30 mouse cellular contexts compared by ENCODE assay signal in the genomic region with DNA sequence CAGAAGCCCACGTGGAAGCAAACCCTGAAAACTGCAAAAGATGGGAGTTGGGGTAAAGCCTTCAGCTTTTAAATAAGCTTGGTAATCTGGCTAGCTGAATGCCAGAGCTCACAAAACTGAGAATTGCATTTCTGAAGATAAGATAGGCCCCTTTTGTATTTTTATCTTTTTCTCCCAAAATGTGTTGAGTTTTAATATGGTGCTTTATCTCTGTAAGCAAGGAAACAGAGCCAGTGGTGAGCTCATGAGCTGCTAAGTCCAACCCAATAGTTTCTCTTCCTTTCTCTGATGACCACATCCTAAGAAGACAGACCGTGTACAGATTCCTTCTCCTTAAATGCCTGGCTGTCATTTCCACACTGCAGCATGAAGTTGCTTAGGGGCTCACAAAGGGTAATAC.
DNase-seq lines count a peak whose midpoint lies in the region; ATAC-seq and TF ChIP-seq lines count a peak whose summit lies in the region.
"Had no signal": no experiment of that assay in that cellular context is flagged by ENCODE, and none has a peak within 500 bp of the region (broad histone marks: within the 10 kb centered on the region; RNA-seq: fewer than 3 reads in every experiment).

No protein-coding gene starts in this region.

- ATAC-seq in granulocyte monocyte progenitor cell, adult 5-6 weeks (replicated peaks; ENCODE audit: poor library complexity, severe bottlenecking) = peak; percentile 81
- ATAC-seq in stomach, postnatal 0 days (ENCODE audit: low FRiP score, low TSS enrichment) = no peak
- ATAC-seq: forebrain, embryonic 16.5 days; intestine, embryonic 16.5 days; midbrain, embryonic 15.5 days; Patski had no signal

- no peak for TF ChIP-seq POLR2A in MEL (IDR thresholded peaks at IDR 0.05; ENCODE audit: control insufficient read depth in 1 of 2, insufficient read depth in 1 of 2, low read depth in 1 of 2, low read length in 2 of 2, poor library complexity in 1 of 2)

- no peak overlapping the region for H3K4me3 ChIP-seq in heart, embryonic 10.5 days
- H3K4me3 ChIP-seq in MEL (ENCODE audit: control insufficient read depth in 1 of 2, insufficient read depth in 1 of 2, low read depth in 2 of 2, low read length in 2 of 2) = no peak overlapping the region
- no peak overlapping the region for H3K4me3 ChIP-seq in stomach, postnatal 0 days (ENCODE audit: low read depth, low read length)
- H3K4me3 ChIP-seq: embryonic facial prominence, embryonic 13.5 days; forebrain, embryonic 10.5 days; heart, adult 2 months; hindbrain, embryonic 13.5 days; limb, embryonic 12.5 days; liver, embryonic 15.5 days; midbrain, embryonic 15.5 days; neural tube, embryonic 15.5 days; stomach, embryonic 15.5 days had no signal

- TF ChIP-seq CTCF in MEL (IDR thresholded peaks at IDR 0.05 in 2 of 3, conservative IDR thresholded peaks at IDR 0.05 in 1 of 3; ENCODE audit: control insufficient read depth in 1 of 3, insufficient read depth in 1 of 3, low read depth in 2 of 3, low read length in 3 of 3, poor library complexity in 1 of 3, severe bottlenecking in 1 of 3) = no peak
- no peak for TF ChIP-seq CTCF in stomach, postnatal 0 days (IDR thresholded peaks at IDR 0.05; ENCODE audit: low read depth)

- H3K4me1 ChIP-seq in heart, embryonic 10.5 days = peaks cover 24% of the 10 kb centered on the region
- peaks cover 0 to 16% of the 10 kb centered on the region in 2 experiments; a peak in 3 of 4 replicates for H3K4me1 ChIP-seq in MEL (ENCODE audit: control insufficient read depth in 1 of 2, insufficient read depth in 2 of 2, low read length in 2 of 2)
- H3K4me1 ChIP-seq in stomach, postnatal 0 days (replicated peaks; ENCODE audit: control insufficient read depth, insufficient read depth) = no peaks in the 10 kb centered on the region
- H3K4me1 ChIP-seq: limb, embryonic 12.5 days; liver, embryonic 15.5 days; midbrain, embryonic 15.5 days; stomach, embryonic 15.5 days had no signal

- WGBS in heart, embryonic 10.5 days = 46% methylated on average over 2 of the region's 2 CpGs
- 43% methylated on average over 2 of the region's 2 CpGs for WGBS in stomach, postnatal 0 days

- H3K36me3 ChIP-seq in heart, embryonic 10.5 days = peaks cover 4% of the 10 kb centered on the region; the same call in 1 of the 2 replicates
- peaks cover 0 to 18% of the 10 kb centered on the region in 2 experiments; a peak in 2 of 4 replicates for H3K36me3 ChIP-seq in MEL (ENCODE audit: control insufficient read depth in 1 of 2, insufficient read depth in 2 of 2, low read length in 2 of 2)
- 0 out of 2 replicates have a peak, but pooled peaks cover 2% of the 10 kb centered on the region for H3K36me3 ChIP-seq in stomach, postnatal 0 days (ENCODE audit: control insufficient read depth, insufficient read depth, low read length)
- H3K36me3 ChIP-seq: liver, embryonic 15.5 days; midbrain, embryonic 15.5 days had no signal

- TF ChIP-seq EP300 in MEL (IDR thresholded peaks at IDR 0.05; ENCODE audit: low read depth in 1 of 2, low read length in 2 of 2) = peak; percentile 89 to 90
- no peak for TF ChIP-seq EP300 in stomach, postnatal 0 days (optimal IDR thresholded peaks at IDR 0.05)

- no peak overlapping the region for H3K27ac ChIP-seq in heart, embryonic 10.5 days
- peak overlapping the region; percentile 42 for H3K27ac ChIP-seq in MEL (ENCODE audit: control insufficient read depth, low read depth, low read length)
- no peak overlapping the region for H3K27ac ChIP-seq in stomach, postnatal 0 days (replicated peaks)
- H3K27ac ChIP-seq: embryonic facial prominence, embryonic 13.5 days; forebrain, embryonic 10.5 days; heart, adult 2 months; hindbrain, embryonic 13.5 days; limb, embryonic 12.5 days; liver, embryonic 15.5 days; midbrain, embryonic 15.5 days; neural tube, embryonic 15.5 days; stomach, embryonic 15.5 days had no signal

- no peak overlapping the region for H3K4me2 ChIP-seq in stomach, postnatal 0 days (replicated peaks; ENCODE audit: low read depth)
- H3K4me2 ChIP-seq: embryonic facial prominence, embryonic 13.5 days; hindbrain, embryonic 13.5 days; limb, embryonic 12.5 days; liver, embryonic 15.5 days; lung, embryonic 14.5 days; midbrain, embryonic 15.5 days; neural tube, embryonic 15.5 days; stomach, embryonic 15.5 days had no signal

- no peaks in the 10 kb centered on the region for H3K79me2 ChIP-seq in MEL (ENCODE audit: control insufficient read depth, insufficient read depth, low read length, poor library complexity)

- H3K27me3 ChIP-seq in heart, embryonic 10.5 days (ENCODE audit: insufficient read depth, poor library complexity, severe bottlenecking) = no peaks in the 10 kb centered on the region
- no peaks in the 10 kb centered on the region for H3K27me3 ChIP-seq in MEL (ENCODE audit: control insufficient read depth in 1 of 2, insufficient read depth in 2 of 2, low read length in 2 of 2)
- no peaks in the 10 kb centered on the region for H3K27me3 ChIP-seq in stomach, postnatal 0 days (ENCODE audit: control insufficient read depth, insufficient read depth, low read length)
- H3K27me3 ChIP-seq: CH12.LX; embryonic facial prominence, embryonic 13.5 days; hindbrain, embryonic 13.5 days; limb, embryonic 12.5 days; liver, embryonic 15.5 days; midbrain, embryonic 15.5 days; neural tube, embryonic 15.5 days; Patski; stomach, embryonic 15.5 days had no signal

- H3K9me3 ChIP-seq in heart, embryonic 10.5 days = no peaks in the 10 kb centered on the region
- no peaks in the 10 kb centered on the region for H3K9me3 ChIP-seq in MEL (replicated peaks; ENCODE audit: insufficient read depth, low read length)
- H3K9me3 ChIP-seq in stomach, postnatal 0 days (ENCODE audit: control insufficient read depth, low read length) = no peaks in the 10 kb centered on the region
- H3K9me3 ChIP-seq: embryonic facial prominence, embryonic 13.5 days; forebrain, embryonic 10.5 days; hindbrain, embryonic 13.5 days; limb, embryonic 12.5 days; liver, embryonic 15.5 days; midbrain, embryonic 15.5 days; neural tube, embryonic 15.5 days; stomach, embryonic 15.5 days had no signal

- no peak overlapping the region for H3K9ac ChIP-seq in MEL (ENCODE audit: control insufficient read depth, low read depth, low read length, poor library complexity, severe bottlenecking)
- H3K9ac ChIP-seq in stomach, postnatal 0 days (ENCODE audit: low read length) = no peak overlapping the region
- H3K9ac ChIP-seq: embryonic facial prominence, embryonic 13.5 days; hindbrain, embryonic 13.5 days; limb, embryonic 12.5 days; liver, embryonic 15.5 days; lung, embryonic 14.5 days; midbrain, embryonic 15.5 days; neural tube, embryonic 15.5 days; stomach, embryonic 15.5 days had no signal

- no peak for TF ChIP-seq RAD21 in MEL (IDR thresholded peaks at IDR 0.05; ENCODE audit: low read depth, low read length)

- peak; percentile 15 to 20 for DNase-seq in heart, adult 9 months (ENCODE audit: low spot score in 2 of 2)
- no peak for DNase-seq in heart, embryonic 10.5 days (ENCODE audit: low spot score)
- peak; percentile 51 for DNase-seq in MEL (ENCODE audit: low read depth, low spot score)
- DNase-seq in skeletal muscle tissue, adult 2 months (ENCODE audit: low read depth, low spot score) = peak; percentile 8
- DNase-seq in adrenal gland, adult (ENCODE audit: inconsistent age in 2 of 2, low spot score in 1 of 2) = no peak
- no peak for DNase-seq in stomach, postnatal 0 days (ENCODE audit: low spot score)
- DNase-seq: adrenal gland, postnatal 14 days; cerebellum, adult 11-12 months; cerebellum, adult 9-11 months; gastrocnemius, postnatal 14 days; heart, adult 2 months; kidney, postnatal 14 days; layer of hippocampus, adult 9-11 months; lung, embryonic 14.5 days; retina, postnatal 1 day; right cerebral cortex, postnatal 14 days; thymus, postnatal 14 days had no signal

TF ChIP-seq in MEL, 35 proteins besides CTCF, POLR2A, EP300 and RAD21 (continues in another document):
- peak; percentile 53; the same call in 1 of the 2 replicates for TF ChIP-seq MYC (IDR thresholded peaks at IDR 0.05; ENCODE audit: low read depth, low read length)
- no peak for TF ChIP-seq BHLHE40 (IDR thresholded peaks at IDR 0.05; ENCODE audit: borderline replicate concordance, low read depth, low read length)
- no peak for TF ChIP-seq UBTF (IDR thresholded peaks at IDR 0.05; ENCODE audit: borderline replicate concordance, insufficient read depth, low read depth, low read length)
- no peak for TF ChIP-seq ZKSCAN1 (IDR thresholded peaks at IDR 0.05; ENCODE audit: low read depth, low read length)
- TF ChIP-seq MXI1 (IDR thresholded peaks at IDR 0.05; ENCODE audit: low read depth, low read length) = peak; percentile 48; the same call in 1 of the 2 replicates
- TF ChIP-seq TAL1 (IDR thresholded peaks at IDR 0.05; ENCODE audit: low read length) = peak; percentile 37
- TF ChIP-seq USF1 (IDR thresholded peaks at IDR 0.05; ENCODE audit: low read depth, low read length) = no peak
- no peak for TF ChIP-seq GABPA (IDR thresholded peaks at IDR 0.05; ENCODE audit: low read depth, low read length)
- TF ChIP-seq SMC3 (IDR thresholded peaks at IDR 0.05; ENCODE audit: low read depth, low read length) = no peak
- peak; percentile 55 for TF ChIP-seq SIN3A (IDR thresholded peaks at IDR 0.05; ENCODE audit: low read length)
- no peak for TF ChIP-seq KAT2A (conservative IDR thresholded peaks at IDR 0.05; ENCODE audit: low read depth, low read length)
- TF ChIP-seq ZC3H11A (IDR thresholded peaks at IDR 0.05; ENCODE audit: low read depth, low read length) = no peak
- no peak for TF ChIP-seq MAX (IDR thresholded peaks at IDR 0.05; ENCODE audit: low read length)
- no peak for TF ChIP-seq TBP (IDR thresholded peaks at IDR 0.05; ENCODE audit: low read depth, low read length)
- TF ChIP-seq MYB (IDR thresholded peaks at IDR 0.05; ENCODE audit: low read depth, low read length) = no peak
- no peak for TF ChIP-seq USF2 (IDR thresholded peaks at IDR 0.05; ENCODE audit: borderline replicate concordance in 1 of 2, insufficient read depth in 1 of 2, low read depth in 1 of 2, low read length in 2 of 2)
- TF ChIP-seq POLR2AphosphoS2 (IDR thresholded peaks at IDR 0.05; ENCODE audit: low read length) = no peak
- TF ChIP-seq CHD2 (IDR thresholded peaks at IDR 0.05; ENCODE audit: low read length) = no peak
- TF ChIP-seq E2F4 (IDR thresholded peaks at IDR 0.05; ENCODE audit: borderline replicate concordance, low read depth, low read length) = no peak
- no peak for TF ChIP-seq MAFK (IDR thresholded peaks at IDR 0.05; ENCODE audit: borderline replicate concordance, low read depth, low read length)
- TF ChIP-seq ETS1 (IDR thresholded peaks at IDR 0.05; ENCODE audit: low read depth, low read length) = peak; percentile 90
- no peak for TF ChIP-seq POLR2AphosphoS5 (IDR thresholded peaks at IDR 0.05; ENCODE audit: borderline replicate concordance, low read depth, low read length)
- TF ChIP-seq RCOR1 (IDR thresholded peaks at IDR 0.05; ENCODE audit: low read depth, low read length) = peak; percentile 97
- no peak for TF ChIP-seq JUND (IDR thresholded peaks at IDR 0.05; ENCODE audit: low read depth, low read length)
- no peak for TF ChIP-seq ELF1 (IDR thresholded peaks at IDR 0.05; ENCODE audit: low read depth, low read length)
- TF ChIP-seq HCFC1 (IDR thresholded peaks at IDR 0.05; ENCODE audit: low read depth, low read length) = no peak

Comparison
In these comparisons a context has a peak if more than half of its experiments do, and no peak if none do; other contexts are left out.
1. DNase-seq: peak in heart, adult 9 months (2 of 2), MEL (single experiment) and skeletal muscle tissue, adult 2 months (single experiment); none in heart, embryonic 10.5 days (single experiment), adrenal gland, adult (0 of 2) and stomach, postnatal 0 days (single experiment).